Mouse (Mus musculus) spleen, postnatal 4 days (tissue): Measurements from ENCODE around the gene Xpo6.

Experiments
- DNase-seq, 2 experiments: peaks; one replicate each; pipeline ENCODE4 v3.0.0; 2022; ENCODE audit warnings: low spot score in 2 of 2

Xpo6 gene

GRCm38 (mm10) chr7:126126502-126126901 is 73.8 kb downstream of the Xpo6 start:
- DNase-seq, result no peak

GRCm38 (mm10) chr7:126121533-126121932 is 78.8 kb downstream of the Xpo6 start:
- no peak for DNase-seq

- DNase-seq, result no peak
Measured at GRCm38 (mm10) chr7:126119819-126120218, 80.5 kb downstream of the Xpo6 start.

- DNase-seq, result no peak
Measured at GRCm38 (mm10) chr7:126113263-126113662, 87.0 kb downstream of the Xpo6 start.

- no peak for DNase-seq
Measured at GRCm38 (mm10) chr7:126111230-126111629, 89.1 kb downstream of the Xpo6 start.

GRCm38 (mm10) chr7:126109898-126110297 is 90.4 kb downstream of the Xpo6 start:
- no peak for DNase-seq

DNA sequence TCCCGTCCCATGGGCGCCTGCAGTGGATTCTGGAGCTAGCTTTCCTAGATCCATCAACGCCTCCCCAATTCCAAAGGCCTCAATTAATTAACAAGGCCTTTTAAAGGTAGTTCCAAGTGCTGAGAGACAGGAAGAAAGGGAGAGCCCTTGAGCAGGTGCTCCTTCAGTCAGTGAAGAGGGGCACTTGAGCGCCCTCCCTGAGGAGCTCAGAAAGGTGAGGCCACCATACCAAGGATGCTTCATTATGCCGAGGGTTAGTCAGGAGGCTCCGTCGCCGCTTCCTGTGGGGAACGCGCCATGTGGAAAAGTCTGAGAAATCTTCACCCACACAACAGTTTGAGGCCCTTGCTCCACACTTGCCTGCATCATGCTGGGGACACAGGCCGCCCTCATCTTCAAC is 99.9 kb downstream of the Xpo6 start:
- no peak for DNase-seq

- no peak for DNase-seq
Measured at GRCm38 (mm10) chr7:126099835-126100234, 100.5 kb downstream of the Xpo6 start.

DNA sequence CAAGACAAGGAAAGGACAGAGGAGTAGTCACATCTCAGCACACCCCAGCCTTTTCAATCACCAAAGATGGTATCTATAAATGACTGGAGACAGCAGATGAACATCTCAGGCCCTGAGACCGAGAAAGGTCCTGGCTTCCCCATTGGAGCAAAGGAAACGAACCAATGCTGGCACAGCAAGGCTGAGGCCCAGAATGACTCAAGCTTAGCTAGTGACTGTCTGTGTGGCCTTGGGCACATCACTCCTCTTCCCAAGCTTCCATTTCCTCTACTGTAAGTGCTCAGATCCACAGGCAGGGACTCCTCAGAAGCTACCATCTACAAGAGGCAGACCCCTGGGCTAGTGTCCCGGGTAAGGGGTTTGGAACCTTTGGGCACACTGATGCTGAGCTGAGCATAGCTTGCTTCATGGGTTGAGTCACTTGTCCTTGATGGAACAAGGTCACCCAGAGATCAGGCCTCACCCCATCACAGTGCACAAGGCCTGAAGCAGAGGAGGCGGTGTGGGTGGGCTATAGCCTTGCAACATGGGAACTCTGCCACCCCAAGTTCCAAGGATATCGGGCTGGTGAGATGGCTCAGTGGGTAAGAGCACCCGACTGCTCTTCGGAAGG is 101.0 kb downstream of the Xpo6 start:
- no peak for DNase-seq

DNA sequence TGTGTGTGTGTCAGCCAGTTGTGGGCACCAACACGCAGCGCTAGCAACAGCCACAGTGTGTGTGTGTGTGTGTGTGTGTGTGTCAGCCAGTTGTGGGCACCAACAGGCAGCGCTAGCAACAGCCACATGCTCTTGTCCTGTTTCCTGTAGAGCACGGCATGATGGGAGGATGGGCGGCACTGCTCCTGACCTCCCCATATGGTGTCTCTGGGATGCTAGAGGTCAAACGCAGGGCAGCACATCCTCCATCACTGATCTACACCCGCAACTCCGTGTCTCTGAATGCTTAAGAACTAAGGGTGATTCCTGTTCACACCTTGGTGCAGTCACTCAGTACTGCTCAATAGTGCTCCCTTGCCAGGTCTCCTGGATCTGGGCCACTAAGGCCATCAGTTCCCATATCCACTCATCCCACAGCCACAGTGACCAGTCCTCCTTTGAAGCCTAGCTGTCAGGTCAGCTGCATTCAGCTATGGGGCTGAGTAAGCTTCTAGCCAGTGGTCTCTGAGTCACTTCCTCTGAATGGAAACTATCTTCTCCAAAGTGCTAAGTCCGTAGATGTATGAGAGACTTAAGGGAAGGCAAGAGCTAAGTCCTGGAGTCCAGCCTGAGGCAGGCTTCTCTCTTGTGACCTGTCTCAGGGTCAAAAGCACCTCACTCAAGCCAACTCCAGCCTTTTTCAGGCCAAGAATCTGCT is 102.9 kb downstream of the Xpo6 start:
- no peak for DNase-seq

- DNase-seq, result no peak
Measured at GRCm38 (mm10) chr7:126096596-126096995, 103.7 kb downstream of the Xpo6 start.

GRCm38 (mm10) chr7:126094738-126095137 is 105.6 kb downstream of the Xpo6 start:
- no peak for DNase-seq

DNA sequence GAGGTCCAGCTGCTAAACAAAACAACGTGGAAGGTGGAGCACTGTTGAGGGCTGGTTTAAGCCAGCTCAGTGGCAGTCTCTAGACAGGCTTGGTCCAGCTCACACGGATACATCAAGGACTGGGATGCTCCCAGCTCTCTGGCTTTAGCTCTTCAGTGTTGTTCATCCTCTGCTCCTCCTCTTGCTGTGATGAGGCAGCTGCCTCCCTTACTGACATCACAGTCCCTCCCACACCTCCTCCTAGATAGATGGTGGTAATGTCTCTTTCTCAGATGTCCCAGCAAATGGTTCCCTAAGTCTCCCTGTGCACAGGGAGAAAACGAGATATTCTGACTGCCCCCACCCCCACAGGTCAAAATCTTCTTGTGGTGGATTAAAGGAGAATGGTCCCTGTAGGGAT is 107.1 kb downstream of the Xpo6 start:
- no peak for DNase-seq

GRCm38 (mm10) chr7:126089782-126090181 is 110.5 kb downstream of the Xpo6 start:
- peak; percentile 46 to 78 for DNase-seq

DNA sequence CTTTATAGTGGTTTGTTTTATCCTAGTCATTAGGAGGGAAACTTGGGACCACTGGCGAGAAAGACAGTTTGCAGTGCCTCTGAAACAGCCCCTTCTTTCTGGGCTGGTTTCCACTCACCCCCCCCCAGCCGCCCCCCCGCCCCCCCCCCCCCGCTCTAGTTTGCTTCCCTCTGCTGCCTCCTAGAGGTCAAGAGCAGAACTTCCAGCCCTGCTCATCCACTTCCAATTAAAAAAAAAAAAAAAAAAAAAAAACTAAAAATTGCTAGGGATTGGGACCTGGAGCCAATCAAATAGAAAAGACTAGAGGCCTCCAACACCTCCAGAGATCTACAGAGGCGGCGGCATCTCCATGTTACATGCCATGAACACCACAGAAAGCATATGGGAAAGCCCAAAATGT is 112.1 kb downstream of the Xpo6 start:
- DNase-seq, result no peak

- no peak for DNase-seq
Measured at GRCm38 (mm10) chr7:126087602-126088001, 112.7 kb downstream of the Xpo6 start.

DNA sequence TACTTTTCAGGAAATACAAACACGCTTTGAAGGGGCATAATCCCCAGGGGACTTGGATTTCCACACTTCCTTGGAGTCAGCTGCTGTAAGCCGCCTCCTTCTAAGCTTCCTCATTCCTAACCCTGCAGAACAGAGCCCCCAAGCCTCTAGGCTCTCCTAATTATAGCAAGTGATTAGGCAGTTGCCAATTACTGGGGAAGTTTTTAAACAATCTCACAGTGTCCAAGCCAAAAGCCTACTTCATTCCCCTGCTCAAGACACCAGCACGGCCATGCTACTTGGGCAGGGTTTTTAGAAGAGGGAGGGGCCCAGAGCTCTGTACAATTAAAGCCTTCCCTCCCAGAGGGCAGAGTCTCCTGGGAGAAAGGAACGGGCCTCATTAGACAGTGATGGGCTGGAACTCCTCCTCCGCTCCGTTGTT is 114.0 kb downstream of the Xpo6 start:
- DNase-seq, result no peak

DNA sequence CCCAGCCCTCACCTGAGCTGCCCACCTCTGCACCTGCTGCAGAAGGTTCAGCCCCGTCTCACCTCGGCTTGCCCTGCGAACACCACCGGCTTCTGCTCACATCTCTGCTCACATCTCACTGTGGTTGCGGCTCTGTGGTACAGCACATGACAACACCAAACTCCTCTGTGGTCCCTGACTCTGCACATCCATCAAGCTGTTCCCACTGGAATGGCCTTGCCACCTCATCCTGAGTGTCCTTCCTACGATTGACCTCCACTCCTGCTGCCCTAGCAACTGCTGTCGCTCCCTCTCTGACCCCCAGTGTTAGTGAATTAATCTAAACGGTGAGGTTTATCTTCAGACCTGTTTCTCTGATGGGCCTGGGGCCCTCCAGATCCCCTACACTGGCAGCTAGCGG is 115.1 kb downstream of the Xpo6 start:
- DNase-seq, result no peak

DNA sequence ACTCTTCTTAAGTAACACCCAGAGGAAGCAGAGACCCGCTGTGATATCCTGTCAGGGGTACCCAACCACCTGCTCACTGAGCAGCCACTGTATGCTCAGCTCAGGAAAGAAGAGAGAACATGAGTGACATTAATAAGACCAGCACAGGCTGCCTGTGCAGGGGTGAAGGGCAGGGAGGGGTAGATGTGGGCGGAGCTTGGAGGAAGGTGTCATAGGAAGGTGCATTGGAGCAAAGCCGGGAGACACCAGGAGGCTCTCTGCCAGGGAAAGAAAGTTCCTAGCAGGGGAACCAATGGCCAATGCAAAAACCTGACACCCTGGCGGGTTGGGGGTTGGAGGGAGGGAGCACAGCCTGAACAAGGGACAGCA is 116.3 kb downstream of the Xpo6 start:
- no peak for DNase-seq

DNA sequence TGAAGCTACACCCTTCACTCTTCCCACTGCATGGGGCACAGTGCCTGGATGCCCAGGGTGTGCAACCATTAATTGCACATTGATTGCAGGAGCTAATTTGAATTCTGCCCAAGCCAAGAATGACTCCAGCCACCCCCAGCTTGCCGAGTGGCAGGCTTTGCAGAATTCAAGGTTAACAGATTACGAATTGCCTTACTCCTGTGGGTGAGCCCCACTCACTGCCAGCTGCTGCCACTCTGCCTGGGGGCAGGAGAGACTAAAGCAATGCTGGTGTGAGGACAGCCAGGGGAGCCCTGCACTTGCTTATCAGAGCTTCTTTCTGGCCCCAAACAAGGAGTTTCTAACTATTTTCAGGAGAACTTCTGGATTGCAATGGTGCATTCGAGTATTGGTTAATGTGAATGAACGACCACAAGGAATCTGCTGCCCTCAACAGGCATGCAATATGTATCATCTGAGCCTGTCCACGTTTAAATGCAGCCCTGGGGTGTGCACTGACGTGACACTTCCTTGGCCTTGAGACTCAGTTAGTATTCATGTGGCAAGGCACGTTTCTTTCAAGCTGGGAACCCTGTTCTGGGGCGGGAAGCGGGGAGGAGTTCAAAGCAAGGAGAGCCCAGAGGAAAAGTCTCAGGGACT is 116.8 kb downstream of the Xpo6 start:
- no peak for DNase-seq

- DNase-seq, result no peak
Measured at GRCm38 (mm10) chr7:126082286-126082741, 118.0 kb downstream of the Xpo6 start, which contains the start of gene Gsg1l. Gene Gsg1l (minus strand): TSS chr7:126082411.

GRCm38 (mm10) chr7:126081727-126082285 is 118.5 kb downstream of the Xpo6 start:
- DNase-seq, result no peak
